Mouse (Mus musculus): ENCODE measurements around the gene Trub2.

The Trub2 gene

GRCm38 (mm10) chr2:29724664-29725365, 63.5 kb downstream of the Trub2 start:
- DNase-seq (ENCODE audit: low spot score), result no peak

- no peak for DNase-seq (ENCODE audit: low spot score)
These were observed 65.2 kb downstream of the Trub2 start for GRCm38 (mm10) chr2:29723132-29723531.

DNA sequence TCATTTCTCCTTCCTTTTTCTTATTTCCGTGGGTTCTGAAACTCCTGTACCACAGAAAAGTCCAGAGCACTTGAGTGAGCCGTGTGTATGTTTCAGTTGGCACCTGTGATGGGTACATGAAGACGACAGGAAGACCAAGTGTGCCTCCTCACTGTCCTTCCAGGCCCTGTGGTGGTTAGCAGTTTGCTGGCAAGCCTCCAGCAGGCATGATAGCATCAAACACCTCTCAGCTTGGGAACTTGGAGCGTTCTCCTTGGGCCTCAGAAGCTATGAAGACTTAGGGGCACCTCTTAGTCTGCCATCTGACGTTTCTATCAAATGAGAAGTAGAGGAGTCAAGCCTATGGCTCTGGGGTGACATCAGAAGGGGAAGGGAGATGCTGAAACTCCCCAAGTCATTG, 69.7 kb downstream of the Trub2 start:
- DNase-seq (ENCODE audit: low spot score), result no peak

- peak; percentile 30 for DNase-seq (ENCODE audit: low spot score)
These were observed 71.6 kb downstream of the Trub2 start for GRCm38 (mm10) chr2:29716691-29717090.

DNA sequence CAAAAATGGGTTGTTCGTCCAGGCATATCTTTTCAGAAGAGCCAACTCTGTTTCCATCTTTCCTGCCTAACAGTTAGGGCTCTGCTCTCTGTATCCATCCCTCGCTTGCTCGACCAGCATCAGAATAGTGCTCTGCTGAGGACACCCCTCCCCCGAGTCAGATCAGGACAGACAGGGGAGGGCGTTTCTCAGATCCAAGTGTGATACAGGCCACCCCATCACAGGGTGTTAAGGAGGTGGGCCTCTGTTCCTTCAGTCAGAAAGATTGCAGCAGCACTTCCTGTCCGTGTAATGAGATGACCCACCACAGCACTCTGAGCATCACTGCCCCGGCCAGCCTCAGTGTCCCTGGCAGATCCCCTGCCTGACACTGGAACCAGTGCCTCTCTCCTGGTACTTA, 72.2 kb downstream of the Trub2 start:
- DNase-seq (ENCODE audit: low spot score), result no peak

GRCm38 (mm10) chr2:29714127-29714526, 74.2 kb downstream of the Trub2 start:
- DNase-seq (ENCODE audit: low spot score), result no peak

DNA sequence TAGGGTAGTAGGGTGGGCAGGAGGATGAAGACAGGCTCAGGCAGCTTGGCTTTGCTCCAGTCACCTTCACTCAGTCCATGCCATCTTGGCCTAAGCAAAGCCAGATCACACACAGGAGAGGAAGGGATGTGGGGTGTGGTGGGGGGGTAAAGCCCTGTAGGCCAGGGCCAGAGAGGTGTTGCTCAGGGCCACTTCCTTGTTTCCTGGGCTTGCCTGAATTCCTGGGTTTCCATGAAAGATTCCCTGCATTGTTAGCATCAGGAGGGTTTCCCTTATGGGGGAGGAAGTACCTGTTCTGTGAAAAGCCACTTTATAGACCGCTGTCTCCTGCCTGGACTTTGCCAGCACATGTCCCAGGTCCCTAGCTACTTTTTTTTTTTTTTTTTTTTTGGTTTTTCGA, 74.8 kb downstream of the Trub2 start:
- no peak for DNase-seq (ENCODE audit: low spot score)

- no peak for DNase-seq (ENCODE audit: low spot score)
These were observed 76.4 kb downstream of the Trub2 start for GRCm38 (mm10) chr2:29711877-29712276.
